Mouse (Mus musculus) liver, embryonic 14.5 days (tissue): ENCODE measurements around the gene Upk3bl. TPM values are rescaled to one million over a fixed set of nuclear protein-coding genes. Genes with fewer than 3 reads are reported as not detected.

Experiments
- ATAC-seq: fragments of 200-750 bp; cut with Nextera tagmentation; 2 replicates; pipeline ENCODE4 v1.8.0; 2017; ENCODE audit warnings: moderate number of reproducible peaks, mild to moderate bottlenecking, moderate library complexity; ENCODE audit not compliant: insufficient read depth
- DNase-seq, 3 experiments: peaks; one replicate each; pipeline ENCODE4 v3.0.0-alpha.2; 2012 to 2013; ENCODE audit warnings: low read depth in 3 of 3, low spot score in 3 of 3
- H3K27ac ChIP-seq: fragments of 300-500 bp; sonication (generic); 2 replicates; pipeline ENCODE4 v1.5.1; 2014; ENCODE audit warnings: moderate library complexity, mild to moderate bottlenecking, control low read depth, inconsistent platforms
- H3K27me3 ChIP-seq: fragments of 300-500 bp; sonication (generic); 2 replicates; pipeline ENCODE4 v1.6.1; 2014; ENCODE audit warnings: mild to moderate bottlenecking, low read length, moderate library complexity; ENCODE audit not compliant: control insufficient read depth, insufficient read depth
- H3K36me3 ChIP-seq: fragments of 300-500 bp; sonication (generic); replicated peaks from 2 replicates; pipeline ENCODE4 v1.6.1; 2014; ENCODE audit warnings: low read depth; ENCODE audit not compliant: control insufficient read depth, insufficient read depth
- H3K4me1 ChIP-seq, 2 experiments: fragments of 200-500 bp in 1 of 2; fragments of 300-500 bp in 1 of 2; sonication (generic) in 1 of 2; replicated peaks; 2 replicates each; pipeline ENCODE4 v1.6.1; 2012 to 2014; ENCODE audit warnings: antibody characterized with exemption in 1 of 2, inconsistent platforms in 1 of 2, low read length in 1 of 2; ENCODE audit not compliant: control insufficient read depth in 2 of 2, insufficient read depth in 2 of 2
- H3K4me2 ChIP-seq: fragments of 300-500 bp; sonication (generic); 2 replicates; pipeline ENCODE4 v1.6.1; 2014; ENCODE audit warnings: low read depth, mild to moderate bottlenecking, control low read depth, moderate library complexity
- H3K4me3 ChIP-seq, 2 experiments: fragments of 200-500 bp in 1 of 2; fragments of 300-500 bp in 1 of 2; sonication (generic) in 1 of 2; 2 replicates each; pipeline ENCODE4 v1.5.1; 2012 to 2014; ENCODE audit warnings: low read depth in 2 of 2, low read length in 2 of 2, mild to moderate bottlenecking in 2 of 2, control low read depth in 1 of 2, inconsistent platforms in 1 of 2, moderate library complexity in 1 of 2; ENCODE audit not compliant: insufficient read depth in 1 of 2
- H3K9ac ChIP-seq: fragments of 300-500 bp; sonication (generic); replicated peaks from 2 replicates; pipeline ENCODE4 v1.6.1; 2014; ENCODE audit warnings: mild to moderate bottlenecking, control low read depth, moderate library complexity
- H3K9me3 ChIP-seq: fragments of 300-500 bp; sonication (generic); 2 replicates; pipeline ENCODE4 v1.6.1; 2016; ENCODE audit warnings: low read length, mixed read lengths; ENCODE audit not compliant: control insufficient read depth
- CTCF ChIP-seq: IDR thresholded peaks from 2 replicates; pipeline ENCODE4 v1.5.1; 2016; ENCODE audit warnings: antibody characterized with exemption, low read depth, control low read depth
- EP300 ChIP-seq: IDR thresholded peaks from 2 replicates; pipeline ENCODE4 v1.6.1; 2016; ENCODE audit warnings: antibody characterized with exemption, low read depth
- WGBS: fragments of 180-500 bp; shearing (Covaris S2); extraction: QIAGEN DNeasy Blood & Tissue Kit; methylation state at CpG from one replicate; pipeline ENCODE4 v1.1.7; 2014; ENCODE audit not compliant: insufficient replicate concordance; 5-methylcytosine and 5-hydroxymethylcytosine counted together
- polyA plus RNA-seq, 2 experiments: library from polyadenylated mRNA; depleted of rRNA in 1 of 2; stranded (reverse) in 1 of 2; unstranded in 1 of 2; fragments of >200 nt; fragmentation: Nextera tagmentation in 1 of 2; extraction: Ambion mirVana in 1 of 2; gene quantifications; 2 replicates each; pipeline versions ENCODE4 v1.2.1 to v1.2.3; 2012 to 2014

The Upk3bl gene
- polyA plus RNA-seq, 2 experiments: 0.10 TPM; not detected in 1

DNA sequence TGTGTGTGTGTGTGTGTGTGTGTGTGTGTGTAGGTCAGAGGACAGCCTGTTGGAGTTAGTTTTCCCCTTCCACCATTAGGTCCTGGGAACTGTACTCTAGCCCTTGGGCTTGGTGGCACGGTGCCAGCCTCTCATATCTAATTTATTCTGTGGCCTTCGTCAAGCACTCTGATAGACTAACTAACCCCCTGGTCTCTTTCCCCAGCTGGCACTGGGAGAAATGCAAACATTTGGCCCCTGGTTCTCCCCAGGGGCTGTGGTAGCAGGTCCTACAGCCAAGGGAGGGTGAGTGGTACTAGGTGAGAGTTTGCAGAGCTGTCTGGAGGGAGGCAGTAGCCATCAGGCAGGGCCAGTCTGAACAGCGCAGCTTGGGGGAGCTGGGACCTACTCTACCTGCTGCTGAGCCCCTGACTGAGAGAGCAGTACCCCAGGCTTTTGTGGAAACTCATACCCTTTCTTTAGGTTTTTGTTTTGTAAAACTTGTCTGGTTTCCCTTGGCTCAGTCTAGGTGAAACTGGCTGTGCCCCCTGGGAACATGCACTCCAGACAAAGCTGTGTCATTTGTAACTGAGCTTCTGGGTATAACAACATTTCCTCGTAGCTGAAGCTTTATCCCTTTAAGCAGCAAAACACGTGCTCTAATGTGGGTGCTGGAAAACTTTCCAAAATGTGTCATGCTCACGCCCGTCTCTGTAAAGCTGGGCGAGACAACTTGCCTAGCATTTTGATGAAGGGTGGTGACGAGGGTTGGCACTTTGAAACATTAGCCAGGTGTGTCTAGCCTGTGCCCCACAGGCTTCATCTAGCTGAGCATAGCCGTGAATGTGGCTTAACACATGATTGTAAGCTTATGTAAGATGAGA is 38.0 kb upstream of the Upk3bl start:
- no peak overlapping the region for H3K4me2 ChIP-seq
- H3K36me3 ChIP-seq: no peaks in the 10 kb centered on the region
- H3K9me3 ChIP-seq: no peaks in the 10 kb centered on the region
- no peak for TF ChIP-seq CTCF
- TF ChIP-seq EP300: no peak
- no peak for ATAC-seq
- H3K4me3 ChIP-seq: no peak overlapping the region
- H3K9ac ChIP-seq: no peak overlapping the region
- H3K27ac ChIP-seq: no peak overlapping the region
- no peaks in the 10 kb centered on the region for H3K27me3 ChIP-seq
- 66% methylated on average over 10 of the region's 10 CpGs for WGBS
- no peak for DNase-seq
- no peaks in the 10 kb centered on the region; a peak in 1 of 4 replicates for H3K4me1 ChIP-seq

DNA sequence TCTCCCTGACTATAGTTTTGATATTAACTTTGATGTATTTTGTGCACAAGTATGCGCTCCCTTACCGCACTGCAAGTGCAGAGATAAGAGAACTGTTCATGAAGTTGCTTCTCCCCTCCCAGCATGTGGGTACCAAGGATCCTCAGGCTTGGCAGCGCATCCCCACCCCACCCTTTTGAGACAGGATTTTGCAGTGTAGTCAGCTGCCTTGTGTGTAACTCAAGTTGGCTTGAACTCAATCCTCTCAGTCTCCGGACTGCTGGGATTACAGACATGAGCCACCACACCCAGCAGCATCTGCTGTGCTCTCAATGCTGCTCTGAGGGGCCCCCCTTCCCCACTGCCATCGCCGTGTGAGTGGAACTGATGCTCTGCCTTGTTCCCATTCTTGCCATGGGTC is 37.0 kb upstream of the Upk3bl start:
- Histone ChIP-seq H3K4me2 (no peak overlapping the region), H3K9ac (no peak overlapping the region), H3K36me3 (no peaks in the 10 kb centered on the region), H3K4me1 (no peaks in the 10 kb centered on the region; a peak in 1 of 4 replicates), H3K27me3 (no peaks in the 10 kb centered on the region), H3K27ac (no peak overlapping the region), H3K9me3 (no peaks in the 10 kb centered on the region), H3K4me3 (no peak overlapping the region)
- DNase-seq (no peak), ATAC-seq (no peak)
- TF ChIP-seq CTCF (no peak), EP300 (no peak)
- WGBS: 53% methylated on average over 6 of the region's 6 CpGs

DNA sequence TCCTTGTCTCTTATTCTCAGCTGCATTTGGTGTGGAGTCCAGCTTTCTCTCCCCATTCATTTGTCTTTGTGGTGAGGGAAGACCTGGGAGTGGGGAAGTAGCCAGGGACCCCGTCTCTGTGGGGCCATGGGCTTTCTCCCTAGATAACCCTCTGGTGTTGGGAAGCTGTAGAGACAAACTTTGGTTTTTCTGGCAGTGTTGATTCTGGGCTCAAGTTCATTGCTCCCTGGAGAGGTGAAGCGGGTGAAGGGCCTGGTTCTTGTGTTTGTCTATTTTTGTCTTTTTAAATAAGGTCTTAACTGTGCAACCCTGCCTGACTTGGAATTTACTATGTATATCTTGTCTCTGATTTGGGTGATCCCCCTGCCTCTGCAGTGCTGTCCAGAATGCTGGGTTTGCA is 35.6 kb upstream of the Upk3bl start:
- no peak for TF ChIP-seq CTCF
- TF ChIP-seq EP300: no peak
- no peak overlapping the region for H3K27ac ChIP-seq
- no peaks in the 10 kb centered on the region for H3K36me3 ChIP-seq
- H3K9ac ChIP-seq: no peak overlapping the region
- H3K4me3 ChIP-seq: no peak overlapping the region
- H3K4me1 ChIP-seq: no peaks in the 10 kb centered on the region; a peak in 1 of 4 replicates
- no peak for DNase-seq
- no peaks in the 10 kb centered on the region for H3K9me3 ChIP-seq
- ATAC-seq: no peak
- WGBS: 58% methylated on average over 2 of the region's 2 CpGs
- H3K27me3 ChIP-seq: no peaks in the 10 kb centered on the region
- no peak overlapping the region for H3K4me2 ChIP-seq

DNA sequence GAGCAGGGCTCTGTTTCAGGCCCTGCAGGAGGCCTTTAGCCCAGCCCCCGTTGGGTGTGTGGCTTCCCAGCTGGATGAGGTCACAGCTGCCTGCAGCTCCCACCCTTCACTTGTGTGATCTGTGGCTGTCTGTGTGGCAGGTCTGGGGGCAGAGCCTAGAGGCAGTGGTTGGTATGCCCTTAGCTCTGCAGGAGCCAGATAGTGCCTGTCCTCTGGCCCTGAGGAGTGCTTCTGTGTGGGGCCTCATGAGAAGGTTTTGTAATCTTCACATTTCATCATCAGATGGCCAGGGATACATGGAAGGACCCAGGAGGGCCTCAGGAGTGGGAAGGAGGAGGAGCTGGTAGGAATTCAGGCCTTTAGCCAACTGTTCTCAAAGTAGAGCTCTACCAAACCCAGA is 34.4 kb upstream of the Upk3bl start:
- no peaks in the 10 kb centered on the region for H3K36me3 ChIP-seq
- no peak overlapping the region for H3K27ac ChIP-seq
- ATAC-seq (peak; percentile 59; the same call in 1 of the 2 replicates), DNase-seq (no peak)
- H3K4me1 ChIP-seq: no peaks in the 10 kb centered on the region; a peak in 1 of 4 replicates
- no peak overlapping the region for H3K9ac ChIP-seq
- H3K4me2 ChIP-seq: no peak overlapping the region
- no peak overlapping the region for H3K4me3 ChIP-seq
- H3K27me3 ChIP-seq: no peaks in the 10 kb centered on the region
- WGBS: 18% methylated on average over 1 of the region's 1 CpGs
- H3K9me3 ChIP-seq: no peaks in the 10 kb centered on the region
- TF ChIP-seq CTCF (no peak), EP300 (no peak)

DNA sequence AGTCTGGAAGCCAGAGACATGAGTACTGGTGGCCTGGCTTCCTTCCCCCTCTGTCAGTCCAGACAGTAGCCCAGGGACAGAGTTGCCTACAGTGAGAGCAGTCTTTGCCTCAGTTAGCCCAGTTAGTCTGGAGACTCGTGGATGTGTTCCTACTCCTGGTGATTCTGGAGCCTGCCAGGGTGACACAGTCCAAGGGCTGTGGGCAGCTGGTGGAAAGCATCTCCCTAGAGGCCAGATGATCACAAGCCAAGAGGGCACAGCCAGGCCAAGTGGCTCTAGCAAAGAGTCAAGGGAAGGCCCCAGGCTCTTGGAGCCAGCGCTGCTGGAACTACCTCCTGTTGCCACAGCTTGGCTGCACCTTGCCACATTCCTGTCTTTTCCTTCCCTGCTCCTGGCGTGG is 28.6 kb upstream of the Upk3bl start:
- no peak overlapping the region for H3K4me3 ChIP-seq
- H3K36me3 ChIP-seq: no peaks in the 10 kb centered on the region
- no peak overlapping the region for H3K27ac ChIP-seq
- H3K27me3 ChIP-seq: no peaks in the 10 kb centered on the region
- H3K4me1 ChIP-seq: no peaks in the 10 kb centered on the region
- DNase-seq (no peak), ATAC-seq (no peak)
- H3K9ac ChIP-seq: no peak overlapping the region
- 60% methylated on average over 3 of the region's 3 CpGs for whole genome bisulfite sequencing
- TF ChIP-seq EP300 (no peak), CTCF (no peak)
- H3K9me3 ChIP-seq: no peaks in the 10 kb centered on the region
- no peak overlapping the region for H3K4me2 ChIP-seq
